Mouse (Mus musculus) central nervous system, embryonic 11.5 days (tissue): ENCODE measurements around the gene Il34. TPM values are rescaled to one million over a fixed set of nuclear protein-coding genes. Genes with fewer than 3 reads are reported as not detected.

Experiments used
- polyA plus RNA-seq: library from polyadenylated mRNA; depleted of rRNA; stranded (reverse); fragments of >200 nt; gene quantifications from 2 replicates; pipeline ENCODE4 v1.2.3, GENCODE M21; 2012; rRNA removed

Gene Il34
- polyA plus RNA-seq, result 0.40 and 0.57 TPM in 2 replicates

GRCm38 (mm10) chr8:110805669-110806068, at the start of gene Il34:
Gene Il34 (minus strand): TSS chr8:110805924.

GRCm38 (mm10) chr8:110846405-110847170, 40.9 kb upstream of the Il34 start, which contains the start of the genes Cog4 and Sf3b3:
Gene Cog4 (plus strand): TSS chr8:110846600.
Gene Sf3b3 (minus strand): TSS chr8:110846787.

GRCm38 (mm10) chr8:110720685-110721598, 84.8 kb downstream of the Il34 start, which contains the start of gene Mtss1l:
Gene Mtss1l (plus strand): TSS chr8:110721476.

Other genes starting within 250 kb of the Il34 start
- gene Vac14, start 187.3 kb downstream of the Il34 start, polyA plus RNA-seq, result 28.7 and 28.8 TPM in 2 replicates
- 46.9 and 55.5 TPM in 2 replicates for gene Mtss1l, start 84.4 kb downstream of the Il34 start, polyA plus RNA-seq
- 50.1 and 63.5 TPM in 2 replicates for gene Cog4, start 40.7 kb upstream of the Il34 start, polyA plus RNA-seq
- gene Sf3b3, start 40.9 kb upstream of the Il34 start, polyA plus RNA-seq, result 115 and 124 TPM in 2 replicates
- gene Fuk, start 96.6 kb upstream of the Il34 start, polyA plus RNA-seq, result 14.4 and 14.8 TPM in 2 replicates
- 19.5 and 24.2 TPM in 2 replicates for gene St3gal2, start 114.0 kb upstream of the Il34 start, polyA plus RNA-seq
- gene Ddx19a, start 191.9 kb upstream of the Il34 start, polyA plus RNA-seq, result 73.2 and 86.5 TPM in 2 replicates
- 10.3 and 12.0 TPM in 2 replicates for gene Ddx19b, start 225.8 kb upstream of the Il34 start, polyA plus RNA-seq
- 56.7 and 71.6 TPM in 2 replicates for gene Aars, start 227.2 kb upstream of the Il34 start, polyA plus RNA-seq